ENCODE assay signal across 13 mouse cellular contexts in genomic region chr16:5672871-5673270, GRCm38 (mm10).
DNase-seq lines count a peak whose midpoint lies in the region; ATAC-seq and TF ChIP-seq lines count a peak whose summit lies in the region.
"Had no signal": no experiment of that assay in that cellular context is flagged by ENCODE, and none has a peak within 500 bp of the region (broad histone marks: within the 10 kb centered on the region; RNA-seq: fewer than 3 reads in every experiment).

No protein-coding gene starts in this region.

- no peak overlapping the region for H3K4me2 ChIP-seq in midbrain, embryonic 14.5 days (ENCODE audit: low read length)
- H3K4me2 ChIP-seq in midbrain, embryonic 11.5 days = no peak overlapping the region
- H3K4me2 ChIP-seq in forebrain, embryonic 16.5 days (ENCODE audit: low read length) = no peak overlapping the region
- H3K4me2 ChIP-seq: heart, embryonic 12.5 days; intestine, embryonic 15.5 days; midbrain, embryonic 12.5 days had no signal

- peak; percentile 45 for DNase-seq in gastrocnemius, adult 2 months
- DNase-seq in gastrocnemius, postnatal 4 days (ENCODE audit: low spot score in 2 of 2) = no peak
- peak; percentile 37 for DNase-seq in midbrain, embryonic 14.5 days
- DNase-seq in midbrain, embryonic 11.5 days (ENCODE audit: low spot score, missing footprints) = no peak
- peak; percentile 20 to 54 for DNase-seq in adrenal gland, postnatal 36 days
- DNase-seq in yolk sac, embryonic 10.5 days (ENCODE audit: low spot score) = no peak

- H3K27me3 ChIP-seq in midbrain, embryonic 14.5 days (ENCODE audit: control insufficient read depth, insufficient read depth, low read length) = no peaks in the 10 kb centered on the region
- no peaks in the 10 kb centered on the region for H3K27me3 ChIP-seq in midbrain, embryonic 11.5 days (ENCODE audit: control insufficient read depth, insufficient read depth, low read length)
- no peaks in the 10 kb centered on the region for H3K27me3 ChIP-seq in forebrain, embryonic 16.5 days (replicated peaks; ENCODE audit: control insufficient read depth, insufficient read depth, low read length)
- H3K27me3 ChIP-seq: heart, embryonic 12.5 days; intestine, embryonic 15.5 days; midbrain, embryonic 12.5 days had no signal

- no peak overlapping the region for H3K9ac ChIP-seq in midbrain, embryonic 14.5 days (replicated peaks; ENCODE audit: low read length)
- no peak overlapping the region for H3K9ac ChIP-seq in midbrain, embryonic 11.5 days (ENCODE audit: low read length)
- no peak overlapping the region for H3K9ac ChIP-seq in forebrain, embryonic 16.5 days (replicated peaks; ENCODE audit: low read depth, low read length)
- H3K9ac ChIP-seq: heart, embryonic 12.5 days; intestine, embryonic 15.5 days; midbrain, embryonic 12.5 days had no signal

- no peak overlapping the region for H3K4me3 ChIP-seq in gastrocnemius, adult 2 months
- H3K4me3 ChIP-seq in midbrain, embryonic 14.5 days (replicated peaks; ENCODE audit: low read depth, low read length) = no peak overlapping the region
- H3K4me3 ChIP-seq in midbrain, embryonic 11.5 days (ENCODE audit: low read depth, low read length) = no peak overlapping the region
- H3K4me3 ChIP-seq in forebrain, embryonic 16.5 days (replicated peaks; ENCODE audit: low read length) = no peak overlapping the region
- H3K4me3 ChIP-seq: erythroblast, embryonic 14.5 days; heart, embryonic 12.5 days; intestine, embryonic 15.5 days; left cerebral cortex, adult 2 months; midbrain, embryonic 12.5 days had no signal

- 60% methylated on average over 4 of the region's 4 CpGs for WGBS in midbrain, embryonic 14.5 days
- 74% methylated on average over 4 of the region's 4 CpGs for WGBS in midbrain, embryonic 11.5 days
- WGBS in forebrain, embryonic 16.5 days = 53% methylated on average over 4 of the region's 4 CpGs

- no peak for TF ChIP-seq CTCF in gastrocnemius, adult 2 months (IDR thresholded peaks at IDR 0.05)

- no peaks in the 10 kb centered on the region for H3K4me1 ChIP-seq in midbrain, embryonic 14.5 days (ENCODE audit: control insufficient read depth, insufficient read depth, low read length)
- no peaks in the 10 kb centered on the region for H3K4me1 ChIP-seq in midbrain, embryonic 11.5 days (ENCODE audit: control insufficient read depth, insufficient read depth, low read length)
- H3K4me1 ChIP-seq in forebrain, embryonic 16.5 days (replicated peaks; ENCODE audit: control insufficient read depth, insufficient read depth, low read length) = peaks cover 16% of the 10 kb centered on the region
- H3K4me1 ChIP-seq: heart, embryonic 12.5 days; intestine, embryonic 15.5 days; midbrain, embryonic 12.5 days had no signal

- ATAC-seq in midbrain, embryonic 14.5 days (ENCODE audit: low FRiP score, low TSS enrichment) = no peak
- no peak for ATAC-seq in midbrain, embryonic 11.5 days (ENCODE audit: low FRiP score)
- peak; percentile 32; the same call in 1 of the 2 replicates for ATAC-seq in forebrain, embryonic 16.5 days
- no peak for ATAC-seq in activated CD4-positive, CD25-positive, alpha-beta regulatory T cell, adult 4 months
- ATAC-seq: intestine, embryonic 15.5 days had no signal

- no peaks in the 10 kb centered on the region for H3K9me3 ChIP-seq in midbrain, embryonic 14.5 days (ENCODE audit: control insufficient read depth, low read length)
- H3K9me3 ChIP-seq in midbrain, embryonic 11.5 days (ENCODE audit: control insufficient read depth, low read length) = no peaks in the 10 kb centered on the region
- H3K9me3 ChIP-seq in forebrain, embryonic 16.5 days (ENCODE audit: control insufficient read depth, low read length) = no peaks in the 10 kb centered on the region
- H3K9me3 ChIP-seq: heart, embryonic 12.5 days; intestine, embryonic 15.5 days; midbrain, embryonic 12.5 days had no signal

- H3K27ac ChIP-seq in gastrocnemius, adult 2 months = no peak overlapping the region
- peak overlapping the region; percentile 37; the same call in 1 of the 2 replicates for H3K27ac ChIP-seq in midbrain, embryonic 14.5 days (replicated peaks; ENCODE audit: low read depth, low read length)
- no peak overlapping the region for H3K27ac ChIP-seq in midbrain, embryonic 11.5 days (ENCODE audit: low read depth, low read length)
- peak overlapping the region; percentile 80 for H3K27ac ChIP-seq in forebrain, embryonic 16.5 days (ENCODE audit: low read length)
- H3K27ac ChIP-seq: intestine, embryonic 15.5 days; left cerebral cortex, adult 2 months; midbrain, embryonic 12.5 days had no signal

- H3K36me3 ChIP-seq in midbrain, embryonic 14.5 days (ENCODE audit: control insufficient read depth, insufficient read depth, low read length) = no peaks in the 10 kb centered on the region
- no peaks in the 10 kb centered on the region for H3K36me3 ChIP-seq in midbrain, embryonic 11.5 days (ENCODE audit: control insufficient read depth, insufficient read depth, low read length)
- no peaks in the 10 kb centered on the region for H3K36me3 ChIP-seq in forebrain, embryonic 16.5 days (ENCODE audit: control insufficient read depth, insufficient read depth)
- H3K36me3 ChIP-seq: heart, embryonic 12.5 days; intestine, embryonic 15.5 days; midbrain, embryonic 12.5 days had no signal

- intact Hi-C loops in gastrocnemius, adult 2 months (cut with DNase I) = no loop called here

Comparison
In these comparisons a context has a peak if more than half of its experiments do, and no peak if none do; other contexts are left out.
1. DNase-seq: peak in gastrocnemius, adult 2 months (single experiment), midbrain, embryonic 14.5 days (single experiment) and adrenal gland, postnatal 36 days (2 of 2); none in gastrocnemius, postnatal 4 days (0 of 2), midbrain, embryonic 11.5 days (single experiment) and yolk sac, embryonic 10.5 days (single experiment).
2. H3K27ac ChIP-seq: peak in midbrain, embryonic 14.5 days (single experiment) and forebrain, embryonic 16.5 days (single experiment); none in gastrocnemius, adult 2 months (single experiment) and midbrain, embryonic 11.5 days (single experiment).